Mouse (Mus musculus) testis, adult 2 months (tissue): ENCODE data around the gene Pgap3. TPM values are rescaled to one million over a fixed set of nuclear protein-coding genes. Genes with fewer than 3 reads are reported as not detected.
A peak's percentile ranks its signal among the peaks of the same experiment; 100 is the strongest.

ENCODE experiments used
- H3K27ac ChIP-seq: fragments of 200-500 bp; 2 replicates; pipeline ENCODE4 v1.5.1; 2012; ENCODE audit warnings: low read depth, low read length; ENCODE audit not compliant: control insufficient read depth, insufficient read depth
- H3K27me3 ChIP-seq: fragments of 200-500 bp; 2 replicates; pipeline ENCODE4 v1.6.1; 2012; ENCODE audit warnings: mild to moderate bottlenecking, low read length, moderate library complexity; ENCODE audit not compliant: control insufficient read depth, insufficient read depth
- H3K36me3 ChIP-seq: fragments of 200-500 bp; 2 replicates; pipeline ENCODE4 v1.6.1; 2012; ENCODE audit warnings: mild to moderate bottlenecking, low read length; ENCODE audit not compliant: control insufficient read depth, insufficient read depth
- H3K4me1 ChIP-seq: fragments of 200-500 bp; 2 replicates; pipeline ENCODE4 v1.6.1; 2012; ENCODE audit warnings: low read length; ENCODE audit not compliant: control insufficient read depth, insufficient read depth
- H3K4me3 ChIP-seq: fragments of 200-500 bp; 2 replicates; pipeline ENCODE4 v1.5.1; 2012; ENCODE audit warnings: low read depth, mild to moderate bottlenecking, low read length, moderate library complexity, mixed read lengths; ENCODE audit not compliant: control insufficient read depth
- CTCF ChIP-seq: fragments of 200-500 bp; IDR thresholded peaks from 2 replicates; pipeline ENCODE4 v1.5.1; 2012; ENCODE audit warnings: low read depth, mild to moderate bottlenecking, inconsistent platforms, low read length, moderate library complexity; ENCODE audit not compliant: control insufficient read depth, insufficient read depth, insufficient replicate concordance
- POLR2A ChIP-seq: fragments of 200-500 bp; IDR thresholded peaks from 2 replicates; pipeline ENCODE4 v1.6.1; 2012; ENCODE audit warnings: low read depth, mild to moderate bottlenecking, inconsistent platforms, low read length, moderate library complexity; ENCODE audit not compliant: control insufficient read depth
- polyA plus RNA-seq: library from polyadenylated mRNA; depleted of rRNA; stranded (reverse); fragments of >200 nt; gene quantifications from 2 replicates; pipeline ENCODE4 v1.2.3, GENCODE M21; 2012

The Pgap3 gene
- polyA plus RNA-seq, 1 experiment = 4.9 TPM

GRCm38 (mm10) chr11:98352272-98352990, 47.9 kb downstream of the Pgap3 start:
- Histone ChIP-seq H3K4me1 (peaks cover 13% of the 10 kb centered on the region), H3K27ac (no peak overlapping the region), H3K4me3 (no peak overlapping the region), H3K27me3 (no peaks in the 10 kb centered on the region), H3K36me3 (no peaks in the 10 kb centered on the region)
- no peak for TF ChIP-seq POLR2A
- TF ChIP-seq CTCF = no peak

GRCm38 (mm10) chr11:98349308-98349707, 51.0 kb downstream of the Pgap3 start:
- Histone ChIP-seq H3K4me3 (no peak overlapping the region), H3K4me1 (peaks cover 11% of the 10 kb centered on the region), H3K27ac (no peak overlapping the region), H3K36me3 (no peaks in the 10 kb centered on the region), H3K27me3 (no peaks in the 10 kb centered on the region)
- no peak for TF ChIP-seq POLR2A
- TF ChIP-seq CTCF = no peak

GRCm38 (mm10) chr11:98348083-98348961, 52.0 kb downstream of the Pgap3 start, which contains the start of gene Ppp1r1b:
Gene Ppp1r1b, plus strand, starts transcription at chr11:98348404.
- Histone ChIP-seq H3K27ac (no peak within 1 kb of the TSS), H3K27me3 (no peaks in the 10 kb centered on the region)

GRCm38 (mm10) chr11:98347385-98348082, 52.8 kb downstream of the Pgap3 start:
- H3K4me3 ChIP-seq = no peak overlapping the region
- TF ChIP-seq CTCF (no peak), POLR2A (no peak)
- no peaks in the 10 kb centered on the region for H3K27me3 ChIP-seq

More at GRCm38 (mm10) chr11:98348083-98348961, 52.0 kb downstream of the Pgap3 start, which contains the start of gene Ppp1r1b:
- H3K4me1 ChIP-seq = peaks cover 11% of the 10 kb centered on the region
- no peaks in the 10 kb centered on the region for H3K36me3 ChIP-seq
- TF ChIP-seq CTCF = no peak
- TF ChIP-seq POLR2A = no peak
- H3K4me3 ChIP-seq = peak within 1 kb of the TSS; percentile 78

GRCm38 (mm10) chr11:98346168-98346567, 54.1 kb downstream of the Pgap3 start:
- Histone ChIP-seq H3K36me3 (no peaks in the 10 kb centered on the region), H3K27ac (no peak overlapping the region), H3K4me1 (peaks cover 14% of the 10 kb centered on the region), H3K4me3 (no peak overlapping the region), H3K27me3 (no peaks in the 10 kb centered on the region)
- TF ChIP-seq CTCF (no peak), POLR2A (no peak)

More at GRCm38 (mm10) chr11:98347385-98348082, 52.8 kb downstream of the Pgap3 start:
- Histone ChIP-seq H3K36me3 (no peaks in the 10 kb centered on the region), H3K27ac (no peak overlapping the region), H3K4me1 (peaks cover 11% of the 10 kb centered on the region)

- no peak overlapping the region for H3K27ac ChIP-seq
- peaks cover 14% of the 10 kb centered on the region for H3K4me1 ChIP-seq
- H3K4me3 ChIP-seq = no peak overlapping the region
- H3K27me3 ChIP-seq = no peaks in the 10 kb centered on the region
- H3K36me3 ChIP-seq = no peaks in the 10 kb centered on the region
- peak; percentile 86 for TF ChIP-seq CTCF
- TF ChIP-seq POLR2A = no peak
These were observed 55.0 kb downstream of the Pgap3 start for GRCm38 (mm10) chr11:98345253-98345652.
